Mouse (Mus musculus) brain, embryonic 14.5 days (tissue): ENCODE data around the gene Clcn6.

Experiments
- CTCF ChIP-seq: fragments of 200-500 bp; IDR thresholded peaks from 2 replicates; pipeline ENCODE4 v1.5.1; 2012; ENCODE audit warnings: inconsistent platforms, mild to moderate bottlenecking, moderate library complexity, borderline replicate concordance; ENCODE audit not compliant: insufficient read depth, insufficient read length; ENCODE audit errors: extremely low read depth
- POLR2A ChIP-seq: fragments of 200-500 bp; IDR thresholded peaks from 2 replicates; pipeline ENCODE4 v1.6.1; 2012; ENCODE audit warnings: mild to moderate bottlenecking, inconsistent platforms, borderline replicate concordance; ENCODE audit not compliant: poor library complexity, insufficient read depth, insufficient read length, severe bottlenecking; ENCODE audit errors: extremely low read depth

DNA sequence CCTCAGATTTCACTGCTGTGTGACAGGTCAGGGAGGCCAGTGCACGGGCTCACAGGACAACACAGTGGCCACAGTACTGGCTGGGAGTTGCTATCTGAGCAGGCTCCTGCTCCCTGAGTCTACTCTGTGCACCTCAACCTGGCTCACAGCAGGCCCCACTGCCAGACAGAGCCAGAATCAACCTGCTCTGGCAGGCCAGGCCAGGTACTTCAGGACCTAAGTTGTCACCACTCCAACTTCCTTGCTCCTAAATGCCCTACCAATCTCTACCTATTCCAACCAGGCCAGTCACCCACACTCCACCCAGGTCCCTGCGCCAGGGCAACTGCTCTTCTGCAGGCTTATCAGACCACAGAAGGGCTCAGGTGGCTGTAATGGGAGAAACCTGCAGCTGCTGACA lies 29.0 kb downstream of the Clcn6 start:
- TF ChIP-seq CTCF, result no peak
- no peak for TF ChIP-seq POLR2A
